Mouse (Mus musculus): Measurements from ENCODE around the gene Ctc1.
A peak's percentile ranks its signal among the peaks of the same experiment; 100 is the strongest.

GRCm38 (mm10) chr11:69012071-69012601 is 3.6 kb upstream of the Ctc1 start:
- no peak for TF ChIP-seq CTCF (IDR thresholded peaks at IDR 0.05; ENCODE audit: control insufficient read depth, insufficient read depth, insufficient read length)
- TF ChIP-seq CEBPB (IDR thresholded peaks at IDR 0.05; ENCODE audit: low read depth): no peak
- TF ChIP-seq MAX (IDR thresholded peaks at IDR 0.05): peak; percentile 42
- no peak for TF ChIP-seq USF1 (IDR thresholded peaks at IDR 0.05; ENCODE audit: low read depth)
